Mouse (Mus musculus) embryonic stem cell, embryonic (primary cell): ENCODE results near the gene Chmp2b.

ENCODE experiments used
- CTCF ChIA-PET, 4 experiments: fragments of 300-600 bp in 2 of 4; fragments of 350-600 bp in 2 of 4; sonication (Branson Sonifier 250); formaldehyde crosslinking; loops; one replicate each; lab custom pipeline; 2022; ENCODE audit warnings: inconsistent platforms in 2 of 4; lab: Charles Lee
- POLR2A ChIA-PET, 4 experiments: fragments of 300-600 bp in 2 of 4; fragments of 350-600 bp in 2 of 4; sonication (Branson Sonifier 250); formaldehyde crosslinking; loops; one replicate each; lab custom pipeline; 2022; ENCODE audit warnings: antibody characterized with exemption in 4 of 4, inconsistent platforms in 1 of 4; lab: Charles Lee

Gene Chmp2b

DNA sequence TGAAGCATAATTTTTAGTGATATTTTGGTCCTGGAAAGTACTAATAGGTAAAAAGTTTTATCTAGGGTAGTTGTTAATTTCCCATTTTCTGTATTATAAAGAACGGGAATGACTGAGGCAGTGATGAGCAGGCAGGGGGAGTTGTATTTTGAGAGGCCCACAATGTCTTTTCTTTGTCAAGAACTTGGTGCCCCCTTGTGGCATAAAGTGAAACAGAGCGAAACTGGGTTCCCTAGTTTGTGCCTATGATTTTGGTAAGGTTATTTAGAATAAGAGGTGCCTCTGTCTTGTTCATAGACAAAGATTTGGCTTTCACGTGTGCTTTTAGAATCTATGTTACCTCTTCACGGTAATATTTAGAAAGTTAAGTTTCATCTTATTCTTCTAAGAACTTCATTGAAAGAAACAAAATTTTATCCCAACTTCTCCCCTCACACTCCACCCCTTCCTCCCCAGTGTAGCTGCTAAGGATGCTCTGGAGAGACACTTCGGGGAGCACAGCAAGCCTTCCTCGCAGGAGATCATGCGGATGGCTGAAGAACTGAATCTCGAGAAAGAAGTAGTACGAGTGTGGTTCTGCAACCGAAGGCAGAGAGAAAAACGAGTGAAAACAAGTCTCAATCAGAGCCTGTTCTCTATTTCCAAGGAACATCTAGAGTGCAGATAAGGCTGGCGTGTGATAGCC, 29.1 kb downstream of the Chmp2b start:
- POLR2A ChIA-PET = no interaction called here
- CTCF ChIA-PET = interaction anchor here in 2 of 4 experiments (0.5 to 1.2 kb wide), 4 partner anchors 25 to 521 kb away, joined by 3 to 10 read pairs (median 4); no protein-coding TSS in a partner anchor

DNA sequence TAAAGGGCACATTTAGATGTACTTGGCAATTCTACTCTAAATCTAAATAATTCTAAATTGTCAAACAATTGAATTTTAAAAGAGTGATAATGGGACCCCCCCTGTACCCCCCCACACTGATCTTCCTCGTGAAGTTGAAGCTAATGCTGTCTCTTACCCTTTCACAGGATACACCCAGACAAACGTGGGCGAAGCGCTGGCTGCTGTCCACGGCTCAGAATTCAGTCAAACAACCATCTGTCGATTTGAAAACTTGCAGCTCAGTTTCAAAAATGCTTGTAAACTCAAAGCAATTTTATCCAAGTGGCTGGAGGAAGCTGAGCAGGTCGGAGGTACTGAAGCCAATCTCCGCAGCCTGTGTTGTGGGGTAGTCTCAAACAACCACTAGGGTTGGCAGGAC, 30.9 kb downstream of the Chmp2b start:
- POLR2A ChIA-PET = no interaction called here
- CTCF ChIA-PET = interaction anchor here in 1 of 4 experiments (0.9 to 1.6 kb wide), 2 partner anchors 43 to 161 kb away, joined by 3 read pairs; no protein-coding TSS in a partner anchor

DNA sequence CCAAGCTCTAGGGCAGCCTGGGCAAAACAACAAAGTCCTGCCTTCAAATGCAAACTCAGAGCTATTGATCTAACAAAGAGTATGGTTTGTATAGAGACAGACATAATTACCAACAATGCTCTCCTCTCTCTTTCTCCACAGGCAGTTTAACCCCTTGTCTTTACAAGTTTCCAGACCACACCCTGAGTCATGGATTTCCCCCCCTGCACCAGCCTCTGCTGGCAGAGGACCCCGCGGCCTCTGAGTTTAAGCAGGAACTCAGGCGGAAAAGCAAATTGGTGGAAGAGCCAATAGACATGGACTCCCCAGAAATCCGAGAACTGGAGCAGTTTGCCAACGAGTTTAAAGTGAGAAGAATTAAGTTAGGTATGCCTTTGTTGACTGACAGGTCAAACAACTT, 32.9 kb downstream of the Chmp2b start:
- ChIA-PET POLR2A (no interaction called here), CTCF (no interaction called here)

DNA sequence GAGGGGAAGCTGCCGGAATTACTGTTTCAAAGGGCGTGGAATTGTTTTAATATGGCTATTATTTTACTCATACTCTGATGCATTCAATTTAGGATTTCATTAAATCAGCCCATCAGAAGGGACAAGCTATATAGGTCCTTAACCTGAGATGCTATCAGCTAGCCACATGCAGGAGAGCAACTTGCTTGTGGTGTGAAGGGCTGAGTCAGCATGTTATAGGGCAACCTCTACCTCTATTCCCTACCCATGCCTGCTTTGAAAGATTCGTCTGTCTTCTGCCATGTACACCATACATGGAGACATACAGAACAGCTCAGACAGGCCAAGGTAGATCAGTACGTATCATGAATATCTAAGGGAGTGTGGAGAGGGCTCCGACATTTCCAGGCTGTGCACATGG, 35.8 kb downstream of the Chmp2b start:
- POLR2A ChIA-PET = no interaction called here
- CTCF ChIA-PET = no interaction called here

DNA sequence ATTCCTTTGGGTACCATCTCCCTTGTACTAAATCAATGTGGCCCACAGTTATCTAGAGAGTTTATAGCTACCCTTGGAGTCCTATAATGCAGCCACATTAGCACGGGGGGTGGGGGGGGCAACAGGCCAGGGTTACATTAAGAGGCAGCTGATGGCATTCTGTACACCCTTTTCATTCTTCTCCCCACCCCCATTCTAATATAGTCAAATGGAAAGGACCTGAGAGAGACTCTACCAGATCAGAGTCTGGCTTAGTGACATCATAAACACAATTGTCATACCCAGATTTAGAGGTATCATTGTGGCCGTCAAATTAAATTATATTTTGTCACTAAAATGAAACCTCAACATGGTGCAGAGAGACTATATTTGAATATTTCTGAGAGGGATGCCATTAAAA, 36.5 kb downstream of the Chmp2b start:
- ChIA-PET CTCF (interaction anchor here in 1 of 4 experiments (0.6 kb wide), 1 partner anchor 913 kb away, joined by 7 read pairs; no protein-coding TSS in a partner anchor), POLR2A (no interaction called here)

- ChIA-PET CTCF (no interaction called here), POLR2A (no interaction called here)
Observed at GRCm38 (mm10) chr16:65520211-65520610, 42.3 kb downstream of the Chmp2b start, which contains the start of gene Pou1f1. Pou1f1 (plus strand) TSS chr16:65520511.

DNA sequence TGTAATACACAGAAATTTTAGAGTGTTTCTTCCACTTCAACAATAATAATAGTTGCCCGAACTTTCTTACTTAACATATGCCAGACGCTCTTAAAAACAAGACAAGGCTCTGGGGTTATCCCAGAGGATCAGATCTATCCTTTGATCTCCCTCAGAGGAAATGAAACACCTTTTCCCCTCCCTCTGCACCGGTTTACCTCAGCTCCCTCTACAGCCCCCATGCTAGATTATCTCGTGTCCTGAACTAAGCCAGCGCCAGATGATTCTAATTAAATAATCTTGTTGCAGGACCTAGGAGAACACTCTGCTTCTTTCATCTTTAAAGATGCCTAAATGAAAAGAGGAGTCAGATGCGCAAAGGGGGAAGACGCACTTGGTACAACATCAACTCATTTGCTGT, 48.3 kb downstream of the Chmp2b start:
- ChIA-PET POLR2A (no interaction called here), CTCF (no interaction called here)

GRCm38 (mm10) chr16:65497049-65497448, 65.5 kb downstream of the Chmp2b start:
- ChIA-PET CTCF (interaction anchor here (0.6 to 2.3 kb wide), 8 partner anchors 9 to 126 kb away, joined by 3 to 7 read pairs (median 3); no protein-coding TSS in a partner anchor), POLR2A (no interaction called here)

DNA sequence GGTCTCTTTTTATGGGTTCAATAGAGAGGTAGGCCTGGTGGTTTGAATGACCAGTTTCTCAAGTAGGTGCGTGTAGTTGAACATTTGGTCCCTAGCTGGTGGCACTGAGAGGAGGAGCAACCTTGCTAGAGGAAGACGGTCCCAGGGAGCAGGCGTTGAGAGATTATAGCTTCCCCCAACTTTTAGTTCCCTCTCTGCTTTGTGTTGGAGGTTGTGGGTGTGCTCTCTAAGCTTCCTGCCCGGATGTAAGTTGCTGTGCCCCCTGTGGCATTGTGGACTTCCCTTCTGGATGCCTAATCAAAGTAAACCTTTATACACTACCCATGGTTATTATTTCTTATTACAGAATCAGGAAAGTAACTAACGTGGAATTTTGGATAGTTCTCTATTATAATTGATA, 66.5 kb downstream of the Chmp2b start:
- ChIA-PET POLR2A (no interaction called here), CTCF (interaction anchor here in 1 of 4 experiments (2.3 kb wide), 1 partner anchor 125 kb away, joined by 7 read pairs; no protein-coding TSS in a partner anchor)
